Mouse (Mus musculus) frontal cortex, adult (tissue): ENCODE measurements at regions not wholly inside any gene's neighbourhood (a gene's known extent, or its start where the extent isn't known, plus 50 kb on each side); places are given as distances from the start of the nearest gene placed in this dataset.

Source experiments
- ATAC-seq: cut with Nextera tagmentation; 2 replicates; pipeline ENCODE4 v1.9.2; 2017; ENCODE audit warnings: mild to moderate bottlenecking, moderate library complexity, mixed read lengths; ENCODE audit not compliant: low TSS enrichment

DNA sequence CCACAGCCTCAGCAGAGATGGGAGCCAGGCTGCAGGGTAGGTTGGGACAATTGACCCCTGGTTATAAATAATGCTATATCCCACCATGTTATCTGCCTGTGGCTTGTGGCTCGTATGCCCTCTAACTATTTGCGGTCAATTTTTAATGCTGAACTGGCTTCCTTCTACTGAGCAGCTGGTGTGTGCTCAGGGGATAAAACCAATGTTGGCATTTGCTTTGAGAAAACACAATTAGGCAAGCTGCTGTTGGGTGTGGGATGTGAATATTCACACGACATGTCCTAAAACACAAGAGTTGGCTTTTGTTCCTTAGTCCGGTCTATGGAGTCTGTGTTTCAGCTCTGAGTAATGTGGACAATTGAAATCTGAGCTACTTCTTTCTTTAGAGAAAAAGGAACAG lies 123.6 kb upstream of the Npvf start:
- no peak for ATAC-seq

DNA sequence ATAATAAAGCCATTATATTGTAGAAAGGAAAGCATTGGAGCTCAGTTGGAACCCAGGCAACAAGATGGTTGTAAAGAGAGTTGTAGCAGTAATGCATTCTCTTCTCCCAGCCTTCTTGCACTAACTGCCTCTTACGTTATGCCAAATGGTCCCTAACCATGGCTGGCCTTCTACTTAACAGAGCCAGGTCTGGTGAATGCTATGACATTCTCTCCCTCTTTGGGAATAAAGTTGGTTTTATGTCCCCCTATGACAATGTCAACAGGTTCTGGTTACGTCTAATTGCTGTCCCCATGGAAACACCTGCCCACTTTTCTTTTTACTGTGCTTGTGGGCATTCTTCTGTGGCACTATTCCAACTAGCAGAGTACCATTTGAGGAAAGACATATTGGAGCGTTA lies 126.4 kb upstream of the Npvf start:
- ATAC-seq, result no peak

DNA sequence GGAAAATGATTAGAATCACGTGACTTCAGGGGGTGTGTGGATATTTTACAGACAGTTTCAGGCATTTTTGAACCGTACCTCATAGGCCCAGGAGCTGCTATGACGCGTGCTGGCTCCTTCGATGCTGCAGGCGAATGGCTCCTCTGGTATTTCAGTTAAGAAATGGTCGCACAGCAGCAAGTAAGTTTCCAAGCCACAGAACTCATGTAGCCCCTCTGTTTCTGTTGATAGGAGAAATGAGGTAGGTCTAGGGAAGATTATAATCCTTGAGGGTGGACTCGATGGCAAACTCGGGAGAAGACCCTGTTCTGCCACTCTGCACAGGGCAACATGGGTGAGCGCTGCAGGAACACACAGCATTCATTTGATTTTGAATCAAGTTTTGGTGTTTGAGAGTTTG lies 127.0 kb upstream of the Npvf start:
- no peak for ATAC-seq

DNA sequence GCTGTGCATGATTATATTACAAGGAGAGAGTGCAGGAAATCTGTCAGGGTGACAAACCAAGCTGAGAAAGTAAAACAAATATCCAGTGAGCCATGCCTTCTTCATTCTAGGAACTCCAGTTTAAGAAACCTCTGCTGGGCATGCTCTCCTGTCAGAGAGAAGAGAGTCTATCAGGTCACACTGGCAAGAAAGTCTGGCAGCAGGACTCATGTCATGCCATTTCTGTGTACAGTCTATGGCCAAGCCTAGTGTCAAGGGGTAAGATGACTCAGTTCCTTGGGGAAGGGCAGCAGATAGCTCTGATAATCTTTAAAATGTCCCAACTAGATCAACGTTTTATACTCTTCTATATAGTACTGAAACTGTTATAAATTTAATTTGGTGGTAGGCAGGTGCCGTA lies 128.0 kb upstream of the Npvf start:
- ATAC-seq, result no peak

DNA sequence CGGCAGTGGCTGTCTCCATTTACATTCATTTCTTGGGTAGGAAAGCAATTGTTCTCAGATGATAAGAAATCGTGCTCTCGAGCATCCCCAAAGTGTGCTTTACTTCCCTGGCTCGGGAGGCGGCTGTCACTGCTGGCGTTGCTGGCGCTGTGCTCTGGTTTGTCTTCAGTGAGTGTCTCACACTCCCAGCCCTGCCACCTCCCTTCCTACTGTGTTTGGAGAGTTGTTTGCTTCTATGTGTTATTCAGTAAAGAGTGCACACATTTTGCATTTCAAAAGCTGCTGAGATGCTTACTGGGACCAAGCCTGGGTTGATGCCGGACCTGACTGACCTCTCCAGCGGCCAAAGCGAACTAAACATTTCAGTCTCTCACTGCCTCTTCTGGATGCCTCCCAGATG lies 129.3 kb upstream of the Npvf start:
- ATAC-seq, result peak; percentile 91

DNA sequence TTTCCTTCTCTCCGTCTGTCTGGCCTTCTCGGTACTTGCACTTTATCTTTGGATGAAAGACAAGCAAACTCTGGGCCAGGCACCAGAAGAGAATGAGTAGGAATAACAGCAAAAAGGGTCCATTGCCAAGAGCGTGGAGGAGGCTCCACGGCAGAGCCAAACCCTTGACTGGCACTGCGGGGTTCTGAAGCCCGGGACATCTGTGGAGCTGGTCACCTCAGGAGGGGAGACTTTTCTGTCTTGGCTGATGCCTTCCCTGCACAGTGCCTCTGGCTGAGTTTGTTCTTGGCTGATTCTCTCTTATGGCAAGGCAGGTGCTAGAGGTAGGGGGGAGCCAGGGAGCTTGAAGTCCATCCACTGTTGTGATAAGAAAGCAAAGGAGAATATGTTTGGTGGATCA lies 130.1 kb upstream of the Npvf start:
- ATAC-seq, result peak; percentile 77

DNA sequence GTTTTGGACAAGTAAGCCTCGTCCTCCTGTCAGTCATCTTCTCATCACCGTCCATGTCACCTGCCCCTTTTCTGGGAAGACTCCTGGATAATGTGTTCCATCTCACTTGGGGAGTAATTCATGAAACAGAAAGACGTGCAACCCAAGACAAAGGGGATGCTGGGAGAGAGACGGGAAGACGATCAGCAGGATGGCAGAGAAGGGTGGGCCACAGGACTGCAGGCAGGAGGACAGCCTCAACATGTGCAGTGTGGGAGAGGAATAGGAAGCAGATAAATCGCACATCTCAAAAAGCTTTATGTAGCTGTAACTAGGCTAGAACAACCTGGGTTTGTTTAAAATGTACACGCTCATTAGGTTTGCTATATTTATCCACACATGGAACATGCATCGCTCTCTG lies 133.4 kb upstream of the Npvf start:
- no peak for ATAC-seq

DNA sequence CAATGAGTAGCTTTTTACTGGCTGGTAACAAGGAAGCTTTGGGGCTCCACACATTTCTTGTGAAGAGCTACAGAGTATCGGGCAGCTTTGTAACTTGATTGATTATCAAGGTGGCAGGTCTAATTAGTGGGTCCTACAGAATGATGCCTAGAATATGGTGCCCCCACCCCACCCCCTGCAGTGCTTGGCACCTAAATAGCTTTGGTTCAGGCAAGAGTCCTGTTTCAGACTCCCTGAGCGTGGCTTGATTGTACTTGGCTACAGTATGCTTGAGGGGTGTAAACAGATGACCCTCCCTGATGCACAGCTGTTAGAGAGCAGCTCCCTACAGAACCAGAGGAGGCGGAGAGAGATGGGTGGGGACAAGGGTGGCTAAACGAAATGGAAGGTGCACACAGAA lies 145.7 kb upstream of the Npvf start:
- no peak for ATAC-seq

DNA sequence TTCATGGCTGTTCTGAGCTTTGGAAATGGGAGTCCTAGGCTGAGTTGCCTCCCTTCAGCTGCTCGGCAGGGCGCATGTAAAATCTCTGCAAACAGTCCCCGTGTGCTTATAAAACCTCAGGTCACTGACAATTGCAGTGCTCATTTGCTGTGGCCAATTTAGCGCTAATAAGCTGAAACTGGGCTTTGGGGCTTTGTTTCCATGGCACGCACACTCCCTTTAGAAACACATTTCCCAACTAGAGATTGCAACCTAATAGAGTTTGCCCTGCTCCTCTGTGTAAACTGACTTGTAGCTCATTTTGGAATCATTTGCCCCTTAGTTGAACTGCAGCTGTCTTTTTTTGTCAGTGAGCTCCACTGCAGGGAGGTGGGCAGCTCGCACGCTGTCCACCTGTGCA lies 148.7 kb upstream of the Npvf start:
- ATAC-seq, result no peak

DNA sequence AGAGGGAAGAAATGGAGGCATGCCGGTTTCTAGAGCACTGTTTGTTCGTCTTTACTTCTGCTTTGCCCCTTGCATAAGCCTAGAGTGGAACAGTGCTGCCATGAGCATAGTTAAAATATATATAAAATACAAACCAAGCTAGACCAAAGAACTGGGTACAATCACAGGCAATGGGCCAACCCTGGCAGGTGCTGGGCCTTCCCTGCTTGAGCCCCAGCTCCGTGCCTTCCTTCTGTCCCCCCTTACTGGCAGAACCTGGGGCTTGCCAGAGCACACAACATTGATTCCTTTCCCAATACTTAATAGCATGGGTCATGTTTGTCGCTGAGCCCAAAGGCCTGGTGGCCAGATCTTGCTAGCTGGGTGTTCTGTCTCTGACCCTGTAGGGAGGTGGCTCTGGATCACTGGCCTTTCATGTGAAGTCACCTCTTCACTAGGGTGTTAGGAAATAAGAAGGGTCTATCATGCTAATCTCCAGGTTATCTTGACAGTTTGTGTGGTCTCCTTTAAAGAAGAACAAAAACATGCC lies 150.3 kb upstream of the Npvf start:
- no peak for ATAC-seq

DNA sequence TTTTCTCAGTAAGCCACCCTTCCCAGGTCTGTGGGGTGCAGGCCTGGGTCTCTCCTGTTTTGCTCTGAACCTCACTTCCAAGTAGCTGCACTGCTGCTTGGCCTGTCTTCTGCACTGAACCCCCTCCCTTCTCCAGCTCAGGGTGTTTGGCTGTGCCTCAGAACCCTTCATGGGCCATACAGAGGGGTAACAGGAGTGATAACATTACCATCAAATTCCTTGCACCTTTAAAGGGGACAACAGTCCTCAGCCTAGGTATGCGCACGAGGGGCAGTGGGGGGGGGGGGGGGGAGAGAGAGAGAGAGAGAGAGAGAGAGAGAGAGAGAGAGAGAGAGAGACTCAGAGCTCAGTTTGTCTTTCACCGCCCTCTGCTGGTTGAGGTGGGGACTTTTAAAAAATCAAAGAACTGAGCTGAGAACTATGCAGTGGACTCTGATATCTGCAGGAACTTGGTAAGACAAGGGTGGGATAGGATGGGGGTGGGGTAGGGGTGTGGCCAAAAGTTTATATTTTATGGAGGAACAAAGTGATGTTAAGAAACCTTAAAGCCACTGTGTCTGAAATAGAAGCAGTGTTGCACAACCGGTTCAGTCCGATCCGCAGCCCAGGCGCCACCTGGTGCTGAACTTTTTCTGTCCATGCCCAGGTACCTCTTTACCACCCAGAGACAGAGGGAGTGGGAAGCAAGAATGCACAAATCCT lies 152.3 kb upstream of the Npvf start:
- ATAC-seq, result peak; percentile 71

DNA sequence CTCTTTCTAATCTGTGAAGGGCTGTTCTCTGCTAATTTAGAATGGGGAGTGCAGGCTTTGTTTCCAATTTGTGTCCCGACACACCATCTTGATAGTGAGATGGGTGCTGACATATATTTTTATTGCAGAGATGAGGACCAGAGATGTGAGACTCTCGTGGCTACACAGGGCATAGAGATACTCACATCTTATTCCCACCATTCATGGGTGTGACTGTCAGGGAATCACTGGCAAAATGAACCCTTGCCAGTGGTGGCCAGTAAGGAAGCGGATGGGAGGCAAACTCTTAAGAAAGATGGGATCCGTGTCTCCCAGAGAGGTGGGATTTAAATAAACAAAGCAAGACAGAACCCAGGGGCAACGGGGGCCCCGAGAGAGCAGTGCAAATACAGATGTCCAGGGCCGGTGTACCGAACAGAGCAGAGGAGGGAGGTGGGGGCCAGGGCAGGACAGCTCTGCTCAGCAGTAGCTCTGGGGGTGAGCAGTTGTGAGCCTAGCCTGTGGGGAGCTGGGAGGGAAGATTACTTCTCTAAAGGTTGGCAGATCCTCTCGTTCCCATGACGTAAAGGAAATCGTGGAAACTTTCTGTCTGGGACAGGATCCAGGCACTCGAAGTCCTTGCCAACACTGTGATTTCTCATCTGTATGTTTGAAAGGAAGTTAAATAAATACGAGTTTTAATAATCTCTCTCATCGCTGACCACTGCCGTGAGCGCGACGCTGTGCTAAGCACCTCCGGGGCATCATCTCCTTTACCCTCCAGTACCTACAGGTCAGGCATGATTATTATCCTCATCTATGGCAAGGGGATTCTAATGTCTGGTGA lies 153.2 kb upstream of the Npvf start:
- peak; percentile 60; the same call in 1 of the 2 replicates for ATAC-seq

DNA sequence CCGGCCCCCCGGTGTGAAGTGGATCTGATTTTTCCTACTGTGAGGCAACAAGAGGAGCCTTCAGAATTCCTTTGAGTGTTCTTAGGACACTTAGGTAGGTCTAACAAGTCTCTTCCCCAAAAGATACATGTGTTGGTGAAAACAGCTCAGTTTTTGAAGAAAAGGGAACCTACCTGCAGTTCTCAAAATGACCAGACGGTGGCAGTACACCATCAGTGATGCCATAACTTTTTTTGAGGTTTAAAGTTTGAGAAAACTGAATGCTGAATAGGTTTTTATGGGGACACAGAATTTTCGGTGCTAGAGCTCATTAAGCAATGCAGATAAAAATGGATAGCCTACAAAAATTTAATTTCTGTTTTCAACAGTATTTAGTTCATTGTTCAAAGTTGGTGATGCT lies 153.9 kb upstream of the Npvf start:
- ATAC-seq, result peak; percentile 25; the same call in 1 of the 2 replicates

DNA sequence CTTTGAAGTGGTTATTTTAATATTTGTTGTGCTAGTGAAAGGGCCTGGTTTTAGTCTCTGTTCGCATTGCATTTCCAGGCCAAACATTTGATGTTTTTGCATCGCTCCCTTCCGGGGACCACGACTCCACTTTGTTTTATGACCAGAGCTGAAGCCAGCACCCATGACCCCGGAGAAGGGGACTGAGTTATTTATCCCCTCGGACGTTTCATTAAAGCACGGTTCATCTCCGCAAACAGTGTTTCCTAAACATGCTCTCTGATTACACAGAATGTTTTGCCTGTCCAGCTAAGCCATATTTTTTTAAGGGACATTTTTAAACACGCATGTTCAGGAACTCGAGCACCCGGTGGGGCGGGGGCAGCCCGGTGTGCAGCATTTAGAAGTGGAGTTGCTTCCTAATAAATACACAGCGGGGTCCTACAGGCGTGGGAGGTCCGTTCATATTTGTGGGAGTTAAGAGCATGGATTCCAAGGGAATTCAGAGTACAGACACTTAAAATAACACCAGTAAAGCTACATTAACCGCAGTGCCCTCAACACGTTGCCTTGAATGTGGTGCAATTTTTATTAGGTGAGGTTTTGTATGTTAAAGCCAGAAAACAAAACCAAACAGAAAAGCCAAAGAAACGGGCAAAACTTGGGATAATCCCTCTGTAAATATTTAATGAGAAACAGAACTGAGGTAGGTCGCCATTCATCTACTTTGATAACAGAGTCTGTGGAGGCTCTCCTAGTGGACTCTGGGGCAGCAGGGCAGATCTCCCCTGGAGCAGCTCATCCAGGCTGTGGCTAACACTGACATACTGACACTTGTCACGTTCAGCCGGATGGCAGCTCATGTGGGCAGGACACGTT lies 154.8 kb upstream of the Npvf start:
- no peak for ATAC-seq

DNA sequence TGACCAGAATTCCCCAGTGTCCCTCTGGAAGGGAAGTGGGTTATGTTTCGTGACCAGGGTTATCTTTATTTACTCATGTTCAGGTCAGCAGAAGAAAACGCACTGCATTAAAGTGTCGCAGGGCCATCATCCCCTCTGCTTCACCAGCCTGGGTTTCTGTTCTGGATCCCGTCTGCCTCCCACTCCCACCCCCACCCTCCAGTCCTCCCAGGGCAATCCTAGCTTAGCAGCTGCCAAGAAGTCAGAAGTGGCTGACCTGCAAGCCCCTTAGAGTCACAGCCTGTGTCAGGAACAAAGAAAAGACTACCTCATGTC lies 155.4 kb upstream of the Npvf start:
- ATAC-seq, result no peak

DNA sequence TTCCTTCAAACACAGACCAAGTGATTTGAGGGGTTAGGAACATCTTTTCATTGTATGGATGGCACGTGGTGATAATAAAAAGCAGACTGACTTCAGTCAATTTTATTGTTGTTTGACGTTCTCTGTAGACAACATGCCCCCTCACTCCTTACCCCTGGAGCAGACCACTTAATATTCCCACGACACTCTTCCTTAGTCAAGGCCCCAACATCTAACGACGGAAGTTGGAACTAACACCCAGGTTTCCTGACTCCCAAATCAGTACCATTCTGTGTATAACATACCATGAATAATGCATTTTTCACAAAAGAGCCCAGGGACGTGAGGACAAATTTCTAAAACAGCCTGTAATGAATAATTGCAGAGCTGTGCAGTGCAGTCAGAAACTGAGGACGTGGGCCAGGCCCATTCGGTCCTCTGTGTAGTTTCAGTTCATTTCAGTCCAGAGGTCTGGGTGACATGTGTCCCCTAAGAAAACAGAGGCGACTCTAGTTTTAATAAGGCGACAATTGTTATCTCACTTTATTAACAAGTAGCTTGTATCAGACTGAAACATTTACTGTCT lies 160.8 kb upstream of the Npvf start:
- ATAC-seq, result no peak

DNA sequence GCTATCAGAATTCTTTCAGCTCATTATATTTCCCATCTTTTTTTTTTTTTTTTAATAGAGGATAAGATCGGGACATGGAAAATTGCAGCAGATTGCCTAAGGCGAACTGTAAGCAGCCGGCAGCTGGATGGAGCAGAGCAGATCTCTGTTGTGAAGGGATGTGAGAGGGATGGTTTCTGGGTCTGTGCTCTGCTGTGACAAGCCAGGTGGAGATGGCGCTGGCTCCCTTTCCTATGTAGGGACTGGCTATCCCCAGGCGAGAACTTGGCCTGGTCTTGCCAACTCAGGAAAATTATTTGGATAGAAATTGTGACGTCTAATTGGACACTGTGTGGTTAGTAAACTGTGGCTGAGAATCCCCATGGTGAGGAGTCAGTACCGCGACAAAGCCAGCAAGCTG lies 161.3 kb upstream of the Npvf start:
- ATAC-seq, result no peak; the same call in 1 of the 2 replicates

DNA sequence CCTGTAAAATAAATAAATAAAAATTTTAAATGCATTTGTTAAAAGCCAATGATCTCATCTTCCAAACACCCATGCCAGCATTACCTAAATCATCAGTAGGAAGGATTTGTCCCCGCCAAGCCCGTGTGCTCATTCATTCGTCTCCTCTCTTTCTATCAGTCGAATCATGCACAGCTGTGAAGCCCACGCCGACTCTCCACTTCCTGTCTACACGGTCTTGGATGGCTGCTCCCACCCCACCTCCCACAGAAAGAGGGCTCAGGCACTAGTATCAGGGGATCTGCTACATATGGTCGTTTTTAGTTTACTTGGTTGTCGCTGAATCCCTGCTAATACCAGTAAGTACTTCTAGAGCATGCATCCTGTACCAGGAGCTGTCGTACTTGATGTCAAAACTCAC lies 163.2 kb upstream of the Npvf start:
- ATAC-seq, result no peak

DNA sequence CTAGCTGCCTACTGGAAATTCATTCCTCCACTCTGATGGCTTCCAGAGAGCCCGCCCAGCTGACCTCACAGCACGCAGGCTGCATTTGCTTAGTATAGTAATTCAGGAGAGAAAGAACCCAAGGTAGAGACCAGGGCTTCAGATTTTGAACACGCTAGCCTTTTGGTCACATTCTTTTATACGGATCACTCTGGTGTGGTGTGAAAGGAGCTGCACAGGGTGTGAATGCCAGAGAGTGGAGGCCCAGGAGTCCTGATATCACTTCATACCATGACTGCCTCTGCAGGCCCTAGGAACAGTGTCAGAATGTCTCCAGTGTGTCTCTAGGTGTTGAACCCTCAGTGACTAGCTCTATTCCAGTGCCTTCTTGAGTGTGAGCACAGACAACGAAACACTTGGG lies 164.2 kb upstream of the Npvf start:
- no peak for ATAC-seq

DNA sequence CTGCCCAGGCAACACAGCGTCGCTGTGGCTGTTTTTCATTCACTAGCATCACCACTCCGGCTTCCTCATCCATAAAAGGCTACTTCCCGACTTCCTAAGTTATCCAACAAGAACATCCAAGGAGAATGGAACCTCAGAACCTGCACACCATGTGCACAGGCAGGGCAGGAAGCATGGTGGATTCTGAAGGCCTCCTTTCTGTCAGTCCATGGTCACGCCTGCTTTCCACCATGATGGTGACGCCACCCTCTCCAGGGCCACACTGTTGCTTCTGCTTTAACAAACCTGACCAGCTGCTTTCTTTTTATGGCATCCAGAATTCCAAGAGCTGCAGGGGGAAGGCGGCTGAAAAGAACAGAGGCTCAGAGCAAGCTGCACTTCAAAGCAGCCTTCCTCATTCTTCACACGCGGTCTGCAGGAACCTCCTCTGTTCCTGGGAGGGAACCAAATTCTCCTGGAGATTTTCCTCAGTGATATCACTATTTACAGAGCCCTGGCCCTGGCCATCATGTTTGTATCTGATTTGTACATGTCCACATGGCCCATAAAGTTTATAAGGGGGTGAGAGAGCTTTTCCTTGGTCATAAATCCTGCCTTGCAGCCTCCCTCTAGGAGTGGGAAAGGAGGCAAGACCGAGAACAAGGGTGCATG lies 164.8 kb upstream of the Npvf start:
- no peak for ATAC-seq

DNA sequence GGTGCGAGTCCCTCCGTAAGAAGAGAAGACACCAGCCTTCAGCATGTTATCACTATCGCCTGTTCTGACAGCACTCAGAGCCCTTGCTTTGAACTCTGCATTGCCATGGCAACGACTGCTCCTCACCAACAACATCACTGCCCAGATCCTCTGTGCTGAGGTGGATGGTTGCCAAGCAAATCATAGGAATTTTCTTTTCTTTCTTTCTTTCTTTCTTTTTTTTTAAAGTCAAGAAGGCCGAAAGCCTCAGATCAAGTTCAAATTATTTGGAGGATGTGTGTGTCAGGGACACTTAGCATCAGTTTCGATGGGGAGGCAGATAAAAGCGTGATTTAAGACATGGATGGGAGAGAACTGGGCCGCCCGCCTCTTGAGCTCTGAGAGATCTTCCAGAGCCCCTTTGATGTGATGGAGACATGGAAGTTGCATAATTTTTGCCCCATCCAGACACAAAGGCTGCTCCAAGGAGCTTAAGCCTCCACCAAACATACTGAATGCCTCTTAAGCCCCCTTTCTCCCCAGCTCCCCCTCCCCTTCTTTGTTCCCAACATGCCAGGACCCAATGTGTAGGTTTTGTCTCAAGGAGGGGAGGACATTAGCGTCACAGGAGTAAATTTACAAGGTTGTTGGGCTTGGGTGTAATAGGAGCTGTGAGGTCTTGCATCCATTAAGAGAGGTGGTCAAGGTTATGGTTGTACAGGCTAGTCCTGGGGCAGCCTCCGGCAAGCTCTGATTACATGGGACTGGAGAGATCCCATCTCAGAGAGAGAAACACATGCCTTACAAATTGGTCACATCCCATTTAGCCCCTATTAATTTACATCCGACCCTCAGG lies 167.4 kb upstream of the Npvf start:
- ATAC-seq, result no peak
